In genomic region chr2:180225044-180225761, GRCm38 (mm10) we compare ENCODE assay signal across 8 mouse cellular contexts. TPM values are rescaled to one million over a fixed set of nuclear protein-coding genes. Genes with fewer than 3 reads are reported as not detected.
DNase-seq lines count a peak whose midpoint lies in the region; ATAC-seq lines count a peak whose summit lies in the region.

No protein-coding gene starts in this region.

- 0% methylated on average over 36 of the region's 55 CpGs for WGBS in embryonic facial prominence, embryonic 14.5 days
- under 1% methylated on average over 55 of the region's 55 CpGs for WGBS in hindbrain, embryonic 14.5 days
- WGBS in liver, embryonic 12.5 days (ENCODE audit: insufficient replicate concordance) = 2% methylated on average over 54 of the region's 55 CpGs
- WGBS in neural tube, embryonic 11.5 days = under 1% methylated on average over 55 of the region's 55 CpGs

- intact Hi-C loops in left cerebral cortex, postnatal 25 days (cut with DNase I) = no loop called here

- peak overlapping the region; percentile 63 for H3K4me3 ChIP-seq in embryonic facial prominence, embryonic 14.5 days (ENCODE audit: low read depth, low read length)
- H3K4me3 ChIP-seq in hindbrain, embryonic 14.5 days (replicated peaks; ENCODE audit: low read length) = peak overlapping the region; percentile 57
- peak overlapping the region; percentile 59 for H3K4me3 ChIP-seq in liver, embryonic 12.5 days
- peak overlapping the region; percentile 57 for H3K4me3 ChIP-seq in neural tube, embryonic 11.5 days (ENCODE audit: low read depth, low read length)

- H3K4me1 ChIP-seq in embryonic facial prominence, embryonic 14.5 days (ENCODE audit: control insufficient read depth, insufficient read depth, low read length) = peaks cover 21% of the 10 kb centered on the region
- H3K4me1 ChIP-seq in hindbrain, embryonic 14.5 days (replicated peaks; ENCODE audit: control insufficient read depth, insufficient read depth, low read length) = peaks cover 14% of the 10 kb centered on the region
- H3K4me1 ChIP-seq in liver, embryonic 12.5 days = peaks cover 45% of the 10 kb centered on the region
- H3K4me1 ChIP-seq in neural tube, embryonic 11.5 days (ENCODE audit: control insufficient read depth, insufficient read depth, low read length) = peaks cover 27% of the 10 kb centered on the region

- DNase-seq in urinary bladder, adult 2 months (ENCODE audit: low spot score) = peak; percentile 59
- DNase-seq in urinary bladder, postnatal 36 days (ENCODE audit: low spot score in 2 of 2) = no peak
- DNase-seq in embryonic facial prominence, embryonic 14.5 days (ENCODE audit: low spot score) = no peak
- DNase-seq in hindbrain, embryonic 14.5 days (ENCODE audit: low spot score) = no peak
- DNase-seq in neural tube, embryonic 11.5 days (ENCODE audit: low spot score) = peak; percentile 46
- no peak for DNase-seq in spleen, postnatal 4 days (ENCODE audit: low spot score in 2 of 2)
- no peak for DNase-seq in left cerebral cortex, postnatal 25 days (ENCODE audit: low spot score in 2 of 2)

- H3K4me2 ChIP-seq in embryonic facial prominence, embryonic 14.5 days (ENCODE audit: low read depth, low read length) = peak overlapping the region; percentile 97
- H3K4me2 ChIP-seq in hindbrain, embryonic 14.5 days (replicated peaks) = peak overlapping the region; percentile 99
- peak overlapping the region; percentile 84 for H3K4me2 ChIP-seq in liver, embryonic 12.5 days
- peak overlapping the region; percentile 99 for H3K4me2 ChIP-seq in neural tube, embryonic 11.5 days (ENCODE audit: low read depth)

- H3K9ac ChIP-seq in embryonic facial prominence, embryonic 14.5 days (ENCODE audit: low read depth, low read length) = peak overlapping the region; percentile 65
- H3K9ac ChIP-seq in hindbrain, embryonic 14.5 days = peak overlapping the region; percentile 64
- H3K9ac ChIP-seq in liver, embryonic 12.5 days = peak overlapping the region; percentile 47
- peak overlapping the region; percentile 60 for H3K9ac ChIP-seq in neural tube, embryonic 11.5 days (ENCODE audit: low read length)

- H3K36me3 ChIP-seq in embryonic facial prominence, embryonic 14.5 days (ENCODE audit: control insufficient read depth, insufficient read depth, low read length) = no peaks in the 10 kb centered on the region
- H3K36me3 ChIP-seq in hindbrain, embryonic 14.5 days (replicated peaks; ENCODE audit: control insufficient read depth, insufficient read depth) = no peaks in the 10 kb centered on the region
- H3K36me3 ChIP-seq in liver, embryonic 12.5 days = no peaks in the 10 kb centered on the region
- no peaks in the 10 kb centered on the region for H3K36me3 ChIP-seq in neural tube, embryonic 11.5 days (ENCODE audit: control insufficient read depth, insufficient read depth, low read length)

- H3K27me3 ChIP-seq in embryonic facial prominence, embryonic 14.5 days (replicated peaks; ENCODE audit: control insufficient read depth, insufficient read depth, low read length) = peaks cover 33% of the 10 kb centered on the region
- H3K27me3 ChIP-seq in hindbrain, embryonic 14.5 days (ENCODE audit: control insufficient read depth, insufficient read depth, low read length) = peaks cover 34% of the 10 kb centered on the region
- peaks cover 68% of the 10 kb centered on the region for H3K27me3 ChIP-seq in liver, embryonic 12.5 days (replicated peaks)
- peaks cover 17% of the 10 kb centered on the region for H3K27me3 ChIP-seq in neural tube, embryonic 11.5 days (ENCODE audit: control insufficient read depth, insufficient read depth, low read length)

- H3K9me3 ChIP-seq in embryonic facial prominence, embryonic 14.5 days (ENCODE audit: control insufficient read depth, low read length) = no peaks in the 10 kb centered on the region
- no peaks in the 10 kb centered on the region for H3K9me3 ChIP-seq in hindbrain, embryonic 14.5 days (ENCODE audit: control insufficient read depth, low read length)
- H3K9me3 ChIP-seq in liver, embryonic 12.5 days (replicated peaks) = no peaks in the 10 kb centered on the region
- H3K9me3 ChIP-seq in neural tube, embryonic 11.5 days (ENCODE audit: control insufficient read depth, low read length) = no peaks in the 10 kb centered on the region

- peak; percentile 2; the same call in 1 of the 2 replicates for ATAC-seq in embryonic facial prominence, embryonic 14.5 days (ENCODE audit: low read depth)
- ATAC-seq in hindbrain, embryonic 14.5 days (ENCODE audit: low FRiP score) = peak; percentile 26
- peak; percentile 9; the same call in 1 of the 2 replicates for ATAC-seq in liver, embryonic 12.5 days
- peak; percentile 0; the same call in 1 of the 2 replicates for ATAC-seq in neural tube, embryonic 11.5 days (ENCODE audit: insufficient read depth, low FRiP score, low TSS enrichment)

- peak overlapping the region; percentile 63 for H3K27ac ChIP-seq in embryonic facial prominence, embryonic 14.5 days (replicated peaks; ENCODE audit: low read depth, low read length)
- H3K27ac ChIP-seq in hindbrain, embryonic 14.5 days = no peak overlapping the region
- H3K27ac ChIP-seq in liver, embryonic 12.5 days = no peak overlapping the region
- no peak overlapping the region for H3K27ac ChIP-seq in neural tube, embryonic 11.5 days (ENCODE audit: low read depth, low read length)

RNA-seq across cellular contexts. Expression of gene Lama5, which starts 0.5 kb away (rescaled TPM):
- polyA plus RNA-seq in urinary bladder, adult 2 months (2012; rRNA removed) = 144 and 160 TPM in 2 replicates
- polyA plus RNA-seq in embryonic facial prominence, embryonic 14.5 days (2014; fragmentation: Nextera tagmentation; extraction: Ambion mirVana) = 25.2 and 28.2 TPM in 2 replicates
- 2.6 and 2.9 TPM in 2 replicates for polyA plus RNA-seq in hindbrain, embryonic 14.5 days (2014; fragmentation: Nextera tagmentation; extraction: Ambion mirVana)
- 4.1 and 4.3 TPM in 2 replicates for polyA plus RNA-seq in liver, embryonic 12.5 days (2016; fragmentation: Nextera tagmentation; extraction: Ambion mirVana)
- 4.4 and 5.4 TPM in 2 replicates for polyA plus RNA-seq in neural tube, embryonic 11.5 days (2014; fragmentation: Nextera tagmentation; extraction: Ambion mirVana)
- 1 to 10 TPM; 6.0 to 6.7 TPM for total RNA-seq in left cerebral cortex, postnatal 25 days (2021)

RNA-seq across cellular contexts. Expression of gene Rps21, which starts 32.0 kb away (rescaled TPM):
- 3,847 and 3,981 TPM in 2 replicates for polyA plus RNA-seq in urinary bladder, adult 2 months (2012; rRNA removed)
- polyA plus RNA-seq in embryonic facial prominence, embryonic 14.5 days (2014; fragmentation: Nextera tagmentation; extraction: Ambion mirVana) = 689 and 787 TPM in 2 replicates
- 372 and 509 TPM in 2 replicates for polyA plus RNA-seq in hindbrain, embryonic 14.5 days (2014; fragmentation: Nextera tagmentation; extraction: Ambion mirVana)
- polyA plus RNA-seq in liver, embryonic 12.5 days (2016; fragmentation: Nextera tagmentation; extraction: Ambion mirVana) = 560 and 561 TPM in 2 replicates
- polyA plus RNA-seq in neural tube, embryonic 11.5 days (2014; fragmentation: Nextera tagmentation; extraction: Ambion mirVana) = 478 and 494 TPM in 2 replicates
- 100 to 1,000 TPM; 648 to 660 TPM for total RNA-seq in left cerebral cortex, postnatal 25 days (2021)

RNA-seq across cellular contexts. Expression of gene Cables2, which starts 48.1 kb away (rescaled TPM):
- 25.4 and 28.3 TPM in 2 replicates for polyA plus RNA-seq in urinary bladder, adult 2 months (2012; rRNA removed)
- 16.5 and 17.4 TPM in 2 replicates for polyA plus RNA-seq in embryonic facial prominence, embryonic 14.5 days (2014; fragmentation: Nextera tagmentation; extraction: Ambion mirVana)
- 40.6 and 40.9 TPM in 2 replicates for polyA plus RNA-seq in hindbrain, embryonic 14.5 days (2014; fragmentation: Nextera tagmentation; extraction: Ambion mirVana)
- polyA plus RNA-seq in liver, embryonic 12.5 days (2016; fragmentation: Nextera tagmentation; extraction: Ambion mirVana) = 9.6 and 10.4 TPM in 2 replicates
- 17.7 and 22.9 TPM in 2 replicates for polyA plus RNA-seq in neural tube, embryonic 11.5 days (2014; fragmentation: Nextera tagmentation; extraction: Ambion mirVana)
- 10 to 100 TPM; 23.9 to 30.4 TPM for total RNA-seq in left cerebral cortex, postnatal 25 days (2021)

RNA-seq across cellular contexts. Expression of gene Adrm1, which starts 53.9 kb away (rescaled TPM):
- 84.3 and 84.4 TPM in 2 replicates for polyA plus RNA-seq in urinary bladder, adult 2 months (2012; rRNA removed)
- polyA plus RNA-seq in embryonic facial prominence, embryonic 14.5 days (2014; fragmentation: Nextera tagmentation; extraction: Ambion mirVana) = 130 and 142 TPM in 2 replicates
- 148 and 149 TPM in 2 replicates for polyA plus RNA-seq in hindbrain, embryonic 14.5 days (2014; fragmentation: Nextera tagmentation; extraction: Ambion mirVana)
- polyA plus RNA-seq in liver, embryonic 12.5 days (2016; fragmentation: Nextera tagmentation; extraction: Ambion mirVana) = 176 and 189 TPM in 2 replicates
- 195 and 198 TPM in 2 replicates for polyA plus RNA-seq in neural tube, embryonic 11.5 days (2014; fragmentation: Nextera tagmentation; extraction: Ambion mirVana)
- total RNA-seq in left cerebral cortex, postnatal 25 days (2021) = 100 to 1,000 TPM in 1 of 2 experiments, 10 to 100 TPM in 1; 91.6 to 103 TPM

Comparison
In these comparisons a context has a peak if more than half of its experiments do, and no peak if none do; other contexts are left out.
1. DNase-seq: peak in urinary bladder, adult 2 months (single experiment) and neural tube, embryonic 11.5 days (single experiment); none in urinary bladder, postnatal 36 days (0 of 2), embryonic facial prominence, embryonic 14.5 days (single experiment), hindbrain, embryonic 14.5 days (single experiment), spleen, postnatal 4 days (0 of 2) and left cerebral cortex, postnatal 25 days (0 of 2).
2. Peak in every context shown above with its lines, with median percentiles within 50 percentile points of each other: ATAC-seq, H3K4me2 ChIP-seq, H3K4me3 ChIP-seq and H3K9ac ChIP-seq.